Mouse (Mus musculus): ENCODE data around the gene Mapkapk5. TPM values are rescaled to one million over a fixed set of nuclear protein-coding genes. Genes with fewer than 3 reads are reported as not detected.

Gene Mapkapk5
- polyA plus RNA-seq, 1 experiment from 2014 or later = 45.5 TPM

DNA sequence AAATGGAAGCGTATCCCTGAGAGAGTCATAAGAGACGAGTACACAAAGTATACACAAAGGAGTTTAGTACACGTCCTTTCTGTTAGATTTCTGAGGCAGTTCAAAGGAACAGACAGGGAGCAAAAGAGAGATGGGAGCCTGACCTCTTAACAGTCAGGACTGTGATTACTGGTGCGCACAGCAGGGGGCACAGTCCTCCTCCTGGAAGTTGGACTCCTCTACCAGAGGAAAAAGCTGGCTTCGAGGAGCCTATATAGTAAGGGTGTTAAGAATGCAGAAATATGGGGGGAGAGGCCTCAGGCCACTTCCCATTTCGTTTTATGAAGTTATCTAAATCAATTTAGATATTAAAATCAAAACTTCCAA lies 808 bp upstream of the Mapkapk5 start:
- peak; percentile 53 for ATAC-seq
- Histone ChIP-seq H3K4me2 (replicated peaks) (peak overlapping the region; percentile 64), H3K36me3 (no peaks in the 10 kb centered on the region), H3K9me3 (no peaks in the 10 kb centered on the region), H3K4me3 (replicated peaks) (peak overlapping the region; percentile 100), H3K27me3 (replicated peaks) (no peaks in the 10 kb centered on the region), H3K4me1 (replicated peaks) (peaks cover 14% of the 10 kb centered on the region), H3K27ac (peak overlapping the region; percentile 94), H3K9ac (peak overlapping the region; percentile 97)
- WGBS = 24% methylated on average over 6 of the region's 6 CpGs

GRCm38 (mm10) chr5:121544910-121545792 lies 554 bp downstream of the Mapkapk5 start, which contains the start of the genes Adam1a and Gm42878:
Gene Adam1a (minus strand): TSS chr5:121545482.
Gene Gm42878 (minus strand): TSS chr5:121545482.
- peak; percentile 78 for ATAC-seq
- H3K4me1 ChIP-seq (replicated peaks) = peaks cover 14% of the 10 kb centered on the region
- WGBS = 1% methylated on average over 57 of the region's 97 CpGs

DNA sequence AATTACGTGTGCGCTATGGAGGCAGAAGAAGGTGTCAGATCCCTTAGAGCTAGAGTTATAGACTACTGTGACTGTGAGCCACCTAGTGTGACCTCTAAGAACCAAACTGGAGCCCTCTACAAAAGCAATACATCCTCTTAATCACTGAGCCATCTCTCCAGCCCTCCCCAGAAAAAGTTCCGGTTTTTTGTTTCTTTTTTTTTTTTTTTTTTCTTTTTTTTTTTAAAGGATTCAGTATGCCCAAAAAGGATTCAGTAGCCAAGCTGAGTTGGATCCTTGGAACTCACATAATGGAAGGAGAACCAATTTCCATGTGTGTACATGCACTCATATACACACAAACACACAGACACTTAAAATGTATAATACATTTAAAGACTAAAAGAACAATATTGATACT lies 2.3 kb downstream of the Mapkapk5 start:
- Histone ChIP-seq H3K4me1 (replicated peaks) (peaks cover 14% of the 10 kb centered on the region), H3K27me3 (replicated peaks) (no peaks in the 10 kb centered on the region), H3K4me3 (replicated peaks) (no peak overlapping the region), H3K9me3 (no peaks in the 10 kb centered on the region), H3K36me3 (no peaks in the 10 kb centered on the region), H3K4me2 (replicated peaks) (no peak overlapping the region), H3K9ac (no peak overlapping the region), H3K27ac (no peak overlapping the region)
- ATAC-seq = no peak
- 78% methylated on average over 3 of the region's 3 CpGs for WGBS

More at GRCm38 (mm10) chr5:121544910-121545792, 554 bp downstream of the Mapkapk5 start, which contains the start of the genes Adam1a and Gm42878:
- H3K9me3 ChIP-seq = no peaks in the 10 kb centered on the region
- peak within 1 kb of the TSS; percentile 97 for H3K9ac ChIP-seq
- H3K4me2 ChIP-seq (replicated peaks) = peak within 1 kb of the TSS; percentile 82
- H3K27ac ChIP-seq = peak within 1 kb of the TSS; percentile 94
- H3K27me3 ChIP-seq (replicated peaks) = no peaks in the 10 kb centered on the region
- peak within 1 kb of the TSS; percentile 100 for H3K4me3 ChIP-seq (replicated peaks)
- no peaks in the 10 kb centered on the region for H3K36me3 ChIP-seq

DNA sequence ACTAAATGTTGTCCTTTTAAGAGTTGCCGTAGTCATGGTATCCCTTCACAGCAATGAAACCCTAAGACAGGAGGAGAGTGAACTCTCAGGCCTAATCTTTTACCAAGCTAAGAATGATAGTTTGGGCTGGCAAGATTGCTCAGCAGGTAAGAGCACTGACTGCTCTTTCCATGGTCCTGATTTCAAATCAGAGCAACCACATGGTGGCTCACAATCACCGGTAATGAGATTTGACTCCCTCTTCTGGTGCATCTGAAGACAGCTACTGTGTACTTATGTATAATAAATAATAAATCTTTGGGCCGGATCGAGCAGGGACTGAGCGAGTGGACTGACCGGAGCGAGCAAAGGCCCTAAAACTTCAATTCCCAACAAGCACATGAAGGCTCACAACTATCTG lies 4.5 kb downstream of the Mapkapk5 start:
- 79% methylated on average over 7 of the region's 7 CpGs for WGBS

DNA sequence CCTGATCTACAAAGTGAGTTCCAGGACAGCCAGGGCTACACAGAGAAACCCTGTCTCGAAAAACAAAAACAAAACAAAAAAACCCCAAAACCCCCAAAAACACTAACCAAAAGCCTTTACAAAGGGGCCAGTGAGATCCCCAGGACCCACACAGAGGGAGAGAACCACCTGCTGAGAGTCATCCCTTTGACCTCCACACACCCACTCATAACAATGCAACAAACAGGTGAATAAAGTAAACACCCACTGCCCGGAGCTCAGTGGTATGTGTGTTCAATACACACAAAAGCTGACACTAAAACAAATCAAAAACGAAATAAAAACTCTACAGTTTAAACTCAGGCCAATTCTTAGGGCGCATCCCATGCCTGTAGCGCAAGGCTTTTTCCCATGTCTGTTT lies 5.6 kb downstream of the Mapkapk5 start:
- WGBS = 89% methylated on average over 5 of the region's 5 CpGs
- Histone ChIP-seq H3K36me3 (peaks cover 7% of the 10 kb centered on the region; the same call in 1 of the 2 replicates), H3K9ac (no peak overlapping the region), H3K4me3 (replicated peaks) (no peak overlapping the region), H3K9me3 (no peaks in the 10 kb centered on the region), H3K4me2 (replicated peaks) (no peak overlapping the region), H3K27me3 (replicated peaks) (no peaks in the 10 kb centered on the region), H3K27ac (no peak overlapping the region), H3K4me1 (replicated peaks) (peaks cover 10% of the 10 kb centered on the region)
- no peak for ATAC-seq

More for the DNA sequence above, 4.5 kb downstream of the Mapkapk5 start:
- no peak for ATAC-seq
- H3K4me1 ChIP-seq (replicated peaks) = peaks cover 10% of the 10 kb centered on the region
- no peaks in the 10 kb centered on the region for H3K9me3 ChIP-seq
- H3K27me3 ChIP-seq (replicated peaks) = no peaks in the 10 kb centered on the region
- no peak overlapping the region for H3K4me3 ChIP-seq (replicated peaks)
- no peak overlapping the region for H3K27ac ChIP-seq
- H3K36me3 ChIP-seq = no peaks in the 10 kb centered on the region
- no peak overlapping the region for H3K4me2 ChIP-seq (replicated peaks)
- no peak overlapping the region for H3K9ac ChIP-seq

GRCm38 (mm10) chr5:121537588-121537987 lies 8.1 kb downstream of the Mapkapk5 start:
- Histone ChIP-seq H3K27me3 (replicated peaks) (no peaks in the 10 kb centered on the region), H3K27ac (no peak overlapping the region), H3K4me3 (replicated peaks) (no peak overlapping the region), H3K36me3 (peaks cover 25% of the 10 kb centered on the region), H3K9me3 (no peaks in the 10 kb centered on the region), H3K4me1 (replicated peaks) (no peaks in the 10 kb centered on the region), H3K4me2 (replicated peaks) (no peak overlapping the region), H3K9ac (no peak overlapping the region)
- ATAC-seq = no peak
- WGBS = 85% methylated on average over 2 of the region's 2 CpGs

- peaks cover 30% of the 10 kb centered on the region for H3K36me3 ChIP-seq
- H3K27ac ChIP-seq = no peak overlapping the region
- no peaks in the 10 kb centered on the region for H3K9me3 ChIP-seq
- ATAC-seq = no peak
- no peaks in the 10 kb centered on the region for H3K4me1 ChIP-seq (replicated peaks)
- H3K4me2 ChIP-seq (replicated peaks) = no peak overlapping the region
- WGBS = 72% methylated on average over 7 of the region's 7 CpGs
- no peak overlapping the region for H3K4me3 ChIP-seq (replicated peaks)
- no peak overlapping the region for H3K9ac ChIP-seq
- H3K27me3 ChIP-seq (replicated peaks) = no peaks in the 10 kb centered on the region
Observed at GRCm38 (mm10) chr5:121536921-121537555, 8.7 kb downstream of the Mapkapk5 start.

DNA sequence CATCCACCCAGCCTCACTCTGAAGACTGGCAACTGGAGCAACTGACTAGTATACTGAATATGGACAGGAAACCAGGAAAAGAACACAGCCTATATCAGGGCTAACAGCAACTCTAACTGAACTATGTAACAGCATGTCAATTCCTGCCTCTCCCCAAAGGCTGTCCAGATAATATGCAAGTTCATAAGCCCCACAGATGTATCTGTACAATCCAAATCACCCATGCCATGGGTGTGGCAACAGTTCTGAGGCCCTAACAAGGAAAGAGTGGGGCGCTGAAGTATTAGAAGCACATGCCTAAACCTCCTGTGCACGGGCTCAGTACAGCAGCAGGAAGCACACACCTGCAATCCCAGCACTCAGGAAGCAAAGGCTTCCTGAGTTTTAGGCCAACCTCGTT lies 10.6 kb downstream of the Mapkapk5 start:
- Histone ChIP-seq H3K27ac (no peak overlapping the region), H3K27me3 (replicated peaks) (no peaks in the 10 kb centered on the region), H3K4me3 (replicated peaks) (no peak overlapping the region), H3K36me3 (peaks cover 40% of the 10 kb centered on the region), H3K9ac (no peak overlapping the region), H3K4me2 (replicated peaks) (no peak overlapping the region), H3K4me1 (replicated peaks) (no peaks in the 10 kb centered on the region), H3K9me3 (no peaks in the 10 kb centered on the region)
- ATAC-seq = no peak; the same call in 1 of the 2 replicates
- WGBS = 94% methylated on average over 3 of the region's 3 CpGs

GRCm38 (mm10) chr5:121534521-121534920 lies 11.2 kb downstream of the Mapkapk5 start:
- ATAC-seq = no peak

GRCm38 (mm10) chr5:121526961-121527360 lies 18.7 kb downstream of the Mapkapk5 start:
- WGBS = 81% methylated on average over 8 of the region's 8 CpGs
- ATAC-seq = no peak
- no peak overlapping the region for H3K4me3 ChIP-seq (replicated peaks)
- H3K4me1 ChIP-seq (replicated peaks) = no peaks in the 10 kb centered on the region
- H3K36me3 ChIP-seq = peaks cover 53% of the 10 kb centered on the region
- H3K27ac ChIP-seq = no peak overlapping the region
- H3K9ac ChIP-seq = no peak overlapping the region
- H3K27me3 ChIP-seq (replicated peaks) = no peaks in the 10 kb centered on the region
- no peak overlapping the region for H3K4me2 ChIP-seq (replicated peaks)
- no peaks in the 10 kb centered on the region for H3K9me3 ChIP-seq

More at GRCm38 (mm10) chr5:121534521-121534920, 11.2 kb downstream of the Mapkapk5 start:
- Histone ChIP-seq H3K9ac (no peak overlapping the region), H3K4me2 (replicated peaks) (no peak overlapping the region), H3K9me3 (no peaks in the 10 kb centered on the region), H3K4me1 (replicated peaks) (no peaks in the 10 kb centered on the region), H3K27ac (no peak overlapping the region), H3K36me3 (peaks cover 40% of the 10 kb centered on the region), H3K4me3 (replicated peaks) (no peak overlapping the region), H3K27me3 (replicated peaks) (no peaks in the 10 kb centered on the region)
- WGBS = 98% methylated on average over 5 of the region's 5 CpGs

- H3K9me3 ChIP-seq = no peaks in the 10 kb centered on the region
- no peak for ATAC-seq
- H3K9ac ChIP-seq = no peak overlapping the region
- no peak overlapping the region for H3K4me2 ChIP-seq (replicated peaks)
- H3K4me1 ChIP-seq (replicated peaks) = no peaks in the 10 kb centered on the region
- H3K36me3 ChIP-seq = peaks cover 53% of the 10 kb centered on the region
- 86% methylated on average over 7 of the region's 7 CpGs for WGBS
- H3K27me3 ChIP-seq (replicated peaks) = no peaks in the 10 kb centered on the region
- H3K4me3 ChIP-seq (replicated peaks) = no peak overlapping the region
- H3K27ac ChIP-seq = no peak overlapping the region
Observed at GRCm38 (mm10) chr5:121526526-121526925, 19.2 kb downstream of the Mapkapk5 start.

DNA sequence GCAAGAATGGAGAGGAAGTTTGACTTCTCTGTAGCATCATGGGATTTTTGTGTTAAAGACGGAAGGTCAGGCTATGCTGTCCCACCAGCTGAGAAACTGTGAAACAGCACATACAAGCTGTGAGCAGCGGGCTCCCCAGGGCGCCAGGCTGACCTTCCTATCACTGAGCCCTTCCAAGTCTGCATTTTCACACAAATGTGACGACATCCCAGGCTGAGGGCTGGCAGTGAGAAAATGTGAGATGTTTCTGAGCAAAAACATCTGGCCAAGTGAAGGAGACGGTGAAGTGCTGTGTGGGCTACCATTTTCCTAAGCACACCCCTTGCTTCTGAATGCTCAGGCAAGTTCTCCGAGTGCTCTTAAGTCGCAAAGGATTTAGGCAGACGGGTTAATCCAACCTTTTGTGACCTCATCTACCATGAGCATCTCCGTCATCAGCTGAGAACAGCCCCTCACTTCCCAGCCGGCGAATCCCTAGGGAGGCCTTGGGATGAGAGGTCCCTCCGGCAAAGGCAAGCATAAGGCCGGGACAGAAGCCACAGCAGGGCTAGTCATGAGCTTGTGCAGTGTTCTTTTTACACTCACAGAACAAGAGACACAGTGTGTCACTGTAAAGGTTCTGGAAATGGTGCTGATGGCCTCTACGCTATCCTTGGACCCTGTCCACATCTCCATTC lies 19.8 kb downstream of the Mapkapk5 start:
- no peak for ATAC-seq
- Histone ChIP-seq H3K4me2 (replicated peaks) (no peak overlapping the region), H3K9ac (no peak overlapping the region), H3K9me3 (no peaks in the 10 kb centered on the region), H3K36me3 (peaks cover 53% of the 10 kb centered on the region), H3K27ac (no peak overlapping the region), H3K27me3 (replicated peaks) (no peaks in the 10 kb centered on the region), H3K4me1 (replicated peaks) (no peaks in the 10 kb centered on the region), H3K4me3 (replicated peaks) (no peak overlapping the region)
- WGBS = 82% methylated on average over 14 of the region's 14 CpGs

Measured in intestine, embryonic 15.5 days (tissue).